Mouse (Mus musculus) MEL (cell line): ENCODE measurements around the gene Armcx4. TPM values are rescaled to one million over a fixed set of nuclear protein-coding genes. Genes with fewer than 3 reads are reported as not detected.

Source experiments
- DNase-seq: peaks from one replicate; pipeline ENCODE4 v3.0.0; 2011; ENCODE audit warnings: low read depth, low spot score
- H3K27ac ChIP-seq: 2 replicates; pipeline ENCODE4 v1.5.1; 2012; ENCODE audit warnings: low read depth, mild to moderate bottlenecking, control low read depth, low read length, moderate library complexity; ENCODE audit not compliant: control insufficient read depth
- H3K27me3 ChIP-seq, 2 experiments: fragments of 150-350 bp in 1 of 2; sonication (generic) in 1 of 2; 2 replicates each; pipeline ENCODE4 v1.6.1; 2012; ENCODE audit warnings: low read length in 2 of 2, mild to moderate bottlenecking in 2 of 2, improper control_type of control experiment in 1 of 2, moderate library complexity in 1 of 2; ENCODE audit not compliant: insufficient read depth in 2 of 2, control insufficient read depth in 1 of 2
- H3K36me3 ChIP-seq, 2 experiments: 2 replicates each; pipeline ENCODE4 v1.6.1; 2012 to 2014; ENCODE audit warnings: low read length in 2 of 2, improper control_type of control experiment in 1 of 2, inconsistent platforms in 1 of 2, mild to moderate bottlenecking in 1 of 2; ENCODE audit not compliant: insufficient read depth in 2 of 2, control insufficient read depth in 1 of 2
- H3K4me1 ChIP-seq, 2 experiments: fragments of 150-350 bp in 1 of 2; sonication (generic) in 1 of 2; 2 replicates each; pipeline ENCODE4 v1.6.1; 2012; ENCODE audit warnings: low read length in 2 of 2, improper control_type of control experiment in 1 of 2, mild to moderate bottlenecking in 1 of 2; ENCODE audit not compliant: insufficient read depth in 2 of 2, control insufficient read depth in 1 of 2
- H3K4me3 ChIP-seq, 2 experiments: fragments of 150-350 bp in 1 of 2; sonication (generic) in 1 of 2; 2 replicates each; pipeline ENCODE4 v1.5.1; 2012; ENCODE audit warnings: low read depth in 2 of 2, low read length in 2 of 2, mild to moderate bottlenecking in 2 of 2, moderate library complexity in 2 of 2, control low read depth in 1 of 2, improper control_type of control experiment in 1 of 2; ENCODE audit not compliant: control insufficient read depth in 1 of 2, insufficient read depth in 1 of 2
- H3K79me2 ChIP-seq: 2 replicates; pipeline ENCODE4 v1.6.1; 2012; ENCODE audit warnings: mild to moderate bottlenecking, low read length, moderate library complexity; ENCODE audit not compliant: control insufficient read depth, poor library complexity, insufficient read depth
- H3K9ac ChIP-seq: 2 replicates; pipeline ENCODE4 v1.6.1; 2012; ENCODE audit warnings: low read depth, mild to moderate bottlenecking, control low read depth, low read length, moderate library complexity; ENCODE audit not compliant: control insufficient read depth, poor library complexity, severe bottlenecking
- H3K9me3 ChIP-seq: fragments of 150-350 bp; sonication (generic); replicated peaks from 2 replicates; pipeline ENCODE4 v1.6.1; 2012; ENCODE audit warnings: mild to moderate bottlenecking, low read length, improper control_type of control experiment, moderate library complexity; ENCODE audit not compliant: insufficient read depth
- BHLHE40 ChIP-seq: IDR thresholded peaks from 2 replicates; pipeline ENCODE4 v1.6.1; 2012; ENCODE audit warnings: low read depth, mild to moderate bottlenecking, inconsistent platforms, low read length, improper control_type of control experiment, borderline replicate concordance
- CHD1 ChIP-seq: IDR thresholded peaks from 2 replicates; pipeline ENCODE4 v1.6.1; 2012; ENCODE audit warnings: low read depth, mild to moderate bottlenecking, inconsistent platforms, low read length, improper control_type of control experiment
- ELF1 ChIP-seq: IDR thresholded peaks from 2 replicates; pipeline ENCODE4 v1.6.1; 2014; ENCODE audit warnings: low read depth, mild to moderate bottlenecking, inconsistent platforms, low read length, improper control_type of control experiment, moderate library complexity
- ETS1 ChIP-seq: IDR thresholded peaks from 2 replicates; pipeline ENCODE4 v1.6.1; 2012; ENCODE audit warnings: low read depth, mild to moderate bottlenecking, inconsistent platforms, low read length, improper control_type of control experiment, moderate library complexity
- HCFC1 ChIP-seq: IDR thresholded peaks from 2 replicates; pipeline ENCODE4 v1.6.1; 2012; ENCODE audit warnings: low read depth, mild to moderate bottlenecking, inconsistent platforms, low read length, improper control_type of control experiment, moderate library complexity
- JUND ChIP-seq: IDR thresholded peaks from 2 replicates; pipeline ENCODE4 v1.6.1; 2011; ENCODE audit warnings: low read depth, mild to moderate bottlenecking, improper control_type of control experiment, low read length
- KAT2A ChIP-seq: conservative IDR thresholded peaks from 2 replicates; pipeline ENCODE4 v1.6.1; 2012; ENCODE audit warnings: low read depth, low read length, improper control_type of control experiment, inconsistent platforms
- MAFK ChIP-seq: IDR thresholded peaks from 2 replicates; pipeline ENCODE4 v1.6.1; 2011; ENCODE audit warnings: low read depth, mild to moderate bottlenecking, low read length, improper control_type of control experiment, borderline replicate concordance
- MAZ ChIP-seq: IDR thresholded peaks from 2 replicates; pipeline ENCODE4 v1.6.1; 2012; ENCODE audit warnings: low read depth, mild to moderate bottlenecking, inconsistent platforms, low read length, improper control_type of control experiment
- MEF2A ChIP-seq: IDR thresholded peaks from 2 replicates; pipeline ENCODE4 v1.6.1; 2014; ENCODE audit warnings: low read depth, mild to moderate bottlenecking, inconsistent platforms, low read length, improper control_type of control experiment; ENCODE audit not compliant: poor library complexity, insufficient replicate concordance, severe bottlenecking; ENCODE audit errors: extremely low read depth
- MXI1 ChIP-seq: IDR thresholded peaks from 2 replicates; pipeline ENCODE4 v1.6.1; 2011; ENCODE audit warnings: mild to moderate bottlenecking, low read depth, low read length, improper control_type of control experiment
- NRF1 ChIP-seq: IDR thresholded peaks from 2 replicates; pipeline ENCODE4 v1.6.1; 2014; ENCODE audit warnings: low read depth, mild to moderate bottlenecking, inconsistent platforms, low read length, improper control_type of control experiment, moderate library complexity; ENCODE audit not compliant: poor library complexity, insufficient read depth, severe bottlenecking
- POLR2A ChIP-seq, 2 experiments: IDR thresholded peaks; 2 replicates each; pipeline ENCODE4 v1.6.1; 2011 to 2012; ENCODE audit warnings: low read length in 2 of 2, mild to moderate bottlenecking in 2 of 2, control low read depth in 1 of 2, improper control_type of control experiment in 1 of 2, low read depth in 1 of 2, moderate library complexity in 1 of 2; ENCODE audit not compliant: control insufficient read depth in 1 of 2, insufficient read depth in 1 of 2, poor library complexity in 1 of 2
- POLR2AphosphoS2 ChIP-seq: IDR thresholded peaks from 2 replicates; pipeline ENCODE4 v1.6.1; 2011; ENCODE audit warnings: low read length, improper control_type of control experiment
- RAD21 ChIP-seq: IDR thresholded peaks from 2 replicates; pipeline ENCODE4 v1.6.1; 2011; ENCODE audit warnings: mild to moderate bottlenecking, low read depth, low read length, improper control_type of control experiment
- SIN3A ChIP-seq: IDR thresholded peaks from 2 replicates; pipeline ENCODE4 v1.6.1; 2012; ENCODE audit warnings: low read length, improper control_type of control experiment, inconsistent platforms
- TBP ChIP-seq: IDR thresholded peaks from 2 replicates; pipeline ENCODE4 v1.8.0; 2011; ENCODE audit warnings: low read depth, low read length, improper control_type of control experiment
- UBTF ChIP-seq: IDR thresholded peaks from 2 replicates; pipeline ENCODE4 v1.6.1; 2012; ENCODE audit warnings: low read depth, mild to moderate bottlenecking, inconsistent platforms, low read length, improper control_type of control experiment, moderate library complexity, borderline replicate concordance; ENCODE audit not compliant: insufficient read depth
- ZC3H11A ChIP-seq: IDR thresholded peaks from 2 replicates; pipeline ENCODE4 v1.6.1; 2012; ENCODE audit warnings: low read depth, mild to moderate bottlenecking, inconsistent platforms, low read length, improper control_type of control experiment
- ZKSCAN1 ChIP-seq: IDR thresholded peaks from 2 replicates; pipeline ENCODE4 v1.6.1; 2012; ENCODE audit warnings: low read depth, mild to moderate bottlenecking, inconsistent platforms, low read length, improper control_type of control experiment, moderate library complexity
- ZMIZ1 ChIP-seq: IDR thresholded peaks from 2 replicates; pipeline ENCODE4 v1.6.1; 2012; ENCODE audit warnings: low read depth, mild to moderate bottlenecking, inconsistent platforms, low read length, improper control_type of control experiment, moderate library complexity
- ZNF384 ChIP-seq: IDR thresholded peaks from 2 replicates; pipeline ENCODE4 v1.6.1; 2012; ENCODE audit warnings: low read depth, mild to moderate bottlenecking, inconsistent platforms, low read length, improper control_type of control experiment
- polyA plus RNA-seq, 2 experiments: library from polyadenylated mRNA; stranded (reverse) in 1 of 2; unstranded in 1 of 2; fragments of >175 nt in 1 of 2; fragments of >200 nt in 1 of 2; gene quantifications; 2 replicates each; pipeline versions ENCODE4 v1.2.1 to v1.2.4; 2012; ENCODE audit warnings: low replicate concordance in 2 of 2, low read depth in 1 of 2; ENCODE audit not compliant: insufficient read length in 2 of 2, insufficient read depth in 1 of 2, missing spikeins in 1 of 2
- total RNA-seq: library from RNA; depleted of rRNA; stranded (reverse); fragments of 300-350 nt; gene quantifications from 2 replicates; pipeline ENCODE4 v1.2.3, GENCODE M21; 2012

Armcx4 gene
- total and polyA plus RNA-seq, 3 experiments: not detected

DNA sequence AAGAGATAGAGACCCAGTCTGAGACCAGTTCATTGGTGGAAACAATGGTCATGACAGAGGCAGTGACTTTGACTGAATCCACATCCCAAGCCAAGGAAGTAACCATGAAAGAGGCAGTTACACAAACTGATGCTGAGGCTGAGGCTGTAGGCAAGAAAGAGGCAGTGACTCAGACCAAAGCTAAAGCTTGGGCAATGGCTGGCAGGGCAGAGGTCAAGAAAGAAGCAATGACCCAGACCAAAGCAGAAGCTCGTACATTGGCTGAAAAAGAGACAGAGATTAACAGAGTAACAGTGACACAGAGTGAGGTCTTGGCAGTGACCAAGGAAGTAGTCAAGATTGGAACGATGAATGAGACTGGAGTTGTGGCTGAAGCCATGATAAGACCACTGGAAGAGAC lies 3.4 kb downstream of the Armcx4 start (continued):
- TF ChIP-seq MEF2A (no peak), POLR2A (IDR thresholded peaks at IDR 0.05; ENCODE audit: control insufficient read depth in 1 of 2, insufficient read depth in 1 of 2, low read depth in 1 of 2, low read length in 2 of 2, poor library complexity in 1 of 2) (no peak)

DNA sequence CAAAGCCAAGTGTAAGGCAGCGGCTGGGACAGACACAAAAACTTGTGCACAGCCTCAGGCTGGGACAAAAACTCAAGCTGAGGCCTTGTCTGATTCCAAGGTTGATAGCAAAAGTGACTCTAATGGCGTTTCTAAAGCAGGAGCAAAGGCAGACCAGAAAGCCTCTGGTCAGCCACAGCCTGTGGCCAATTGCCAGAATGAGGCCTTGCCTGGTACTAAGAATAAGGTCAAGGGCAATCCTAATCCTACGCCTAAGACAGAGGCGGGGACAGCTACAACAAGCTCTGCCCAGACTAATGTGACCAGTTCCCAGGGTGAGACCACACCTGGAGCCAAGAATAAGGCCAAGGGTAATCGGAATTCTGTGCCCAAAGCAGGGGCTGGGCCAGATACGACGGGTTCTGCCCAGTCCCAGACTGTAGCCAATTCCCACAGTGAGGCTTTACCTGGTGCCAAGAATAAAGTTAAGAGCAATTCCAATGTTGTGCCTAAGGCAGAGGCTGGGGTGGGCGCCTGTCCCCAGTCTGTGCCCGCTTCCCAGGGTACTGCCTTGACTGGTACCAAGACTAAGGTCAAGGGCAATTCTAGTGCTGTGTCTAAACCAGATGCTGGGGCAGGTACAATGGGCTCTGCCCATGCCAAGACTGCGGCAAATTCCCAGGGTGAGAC lies 4.7 kb downstream of the Armcx4 start:
- DNase-seq: no peak
- Histone ChIP-seq H3K79me2 (no peaks in the 10 kb centered on the region), H3K4me3 (no peak overlapping the region), H3K27ac (no peak overlapping the region), H3K9ac (no peak overlapping the region), H3K27me3 (no peaks in the 10 kb centered on the region), H3K9me3 (no peaks in the 10 kb centered on the region), H3K4me1 (no peaks in the 10 kb centered on the region), H3K36me3 (no peaks in the 10 kb centered on the region)
- TF ChIP-seq NRF1: no peak
- no peak for TF ChIP-seq SIN3A
- no peak for TF ChIP-seq ZKSCAN1
- TF ChIP-seq ELF1: no peak
- TF ChIP-seq UBTF: no peak
- no peak for TF ChIP-seq KAT2A
- TF ChIP-seq ZMIZ1: no peak
- no peak for TF ChIP-seq HCFC1
- no peak for TF ChIP-seq ZNF384
- TF ChIP-seq JUND: no peak
- no peak for TF ChIP-seq TBP
- no peak for TF ChIP-seq ZC3H11A
- no peak for TF ChIP-seq BHLHE40
- TF ChIP-seq MAZ: no peak
- TF ChIP-seq POLR2AphosphoS2: no peak
- TF ChIP-seq ETS1: no peak
- TF ChIP-seq CHD1: no peak
- TF ChIP-seq MAFK: no peak
- TF ChIP-seq MXI1: no peak
- TF ChIP-seq RAD21: no peak
